Mouse (Mus musculus) E14TG2a.4 (cell line): ENCODE data around the gene 9430097D07Rik.
A peak's percentile ranks its signal among the peaks of the same experiment; 100 is the strongest.

ENCODE experiments used
- H3K27me3 ChIP-seq: 2 replicates; pipeline ENCODE4 v1.6.1; 2014; ENCODE audit warnings: low read length, control low read depth; ENCODE audit not compliant: insufficient read depth
- H3K36me3 ChIP-seq: 2 replicates; pipeline ENCODE4 v1.6.1; 2014; ENCODE audit warnings: low read length, control low read depth; ENCODE audit not compliant: insufficient read depth
- H3K4me1 ChIP-seq: replicated peaks from 2 replicates; pipeline ENCODE4 v1.6.1; 2014; ENCODE audit warnings: low read depth, low read length, control low read depth
- H3K4me3 ChIP-seq: replicated peaks from 2 replicates; pipeline ENCODE4 v1.5.1; 2014; ENCODE audit warnings: mild to moderate bottlenecking, low read length
- H3K9me3 ChIP-seq: 2 replicates; pipeline ENCODE4 v1.6.1; 2014; ENCODE audit warnings: low read length, control low read depth
- CTCF ChIP-seq: conservative IDR thresholded peaks from 2 replicates; pipeline ENCODE4 v1.5.1; 2014; ENCODE audit warnings: low read length
- NANOG ChIP-seq: IDR thresholded peaks from 2 replicates; pipeline ENCODE4 v1.6.1; 2014; ENCODE audit warnings: borderline replicate concordance, low read length, mixed read lengths
- POU5F1 ChIP-seq: IDR thresholded peaks from 2 replicates; pipeline ENCODE4 v1.6.1; 2014; ENCODE audit warnings: low read length, borderline replicate concordance

The 9430097D07Rik gene

DNA sequence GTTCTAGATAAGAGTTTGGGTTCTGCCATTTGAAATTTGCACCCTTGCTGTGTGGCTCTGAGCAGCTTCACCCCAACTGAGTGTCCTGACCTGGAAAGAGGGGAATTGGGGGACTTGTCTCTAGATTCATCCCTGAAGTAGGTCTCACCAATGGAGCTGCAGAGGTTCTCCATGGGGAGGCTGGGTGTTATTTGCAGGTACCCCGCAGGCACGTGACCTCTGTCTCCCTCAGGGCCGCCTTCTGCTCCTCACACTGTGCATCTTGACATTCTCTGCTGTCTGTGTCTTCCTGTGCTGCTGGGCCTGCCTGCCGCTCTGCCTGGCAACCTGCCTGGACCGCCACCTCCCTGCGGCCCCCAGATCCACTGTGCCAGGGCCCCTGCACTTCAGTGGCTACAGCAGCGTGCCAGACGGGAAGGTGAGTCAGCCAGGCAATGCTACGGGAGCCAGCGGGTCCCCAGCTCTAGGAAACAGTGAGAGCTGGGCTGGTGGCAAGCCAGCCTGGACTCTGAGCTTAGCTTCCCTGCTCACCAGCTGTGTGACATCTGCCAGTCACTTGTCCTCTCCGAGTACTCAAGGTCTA, 13.8 kb upstream of the 9430097D07Rik start:
- Histone ChIP-seq H3K4me3 (peak overlapping the region; percentile 72), H3K4me1 (peaks cover 53% of the 10 kb centered on the region), H3K36me3 (peaks cover 13% of the 10 kb centered on the region; the same call in 1 of the 2 replicates), H3K27me3 (peaks cover 12% of the 10 kb centered on the region), H3K9me3 (no peaks in the 10 kb centered on the region)
- no peak for TF ChIP-seq NANOG
- no peak for TF ChIP-seq POU5F1
- TF ChIP-seq CTCF: no peak

DNA sequence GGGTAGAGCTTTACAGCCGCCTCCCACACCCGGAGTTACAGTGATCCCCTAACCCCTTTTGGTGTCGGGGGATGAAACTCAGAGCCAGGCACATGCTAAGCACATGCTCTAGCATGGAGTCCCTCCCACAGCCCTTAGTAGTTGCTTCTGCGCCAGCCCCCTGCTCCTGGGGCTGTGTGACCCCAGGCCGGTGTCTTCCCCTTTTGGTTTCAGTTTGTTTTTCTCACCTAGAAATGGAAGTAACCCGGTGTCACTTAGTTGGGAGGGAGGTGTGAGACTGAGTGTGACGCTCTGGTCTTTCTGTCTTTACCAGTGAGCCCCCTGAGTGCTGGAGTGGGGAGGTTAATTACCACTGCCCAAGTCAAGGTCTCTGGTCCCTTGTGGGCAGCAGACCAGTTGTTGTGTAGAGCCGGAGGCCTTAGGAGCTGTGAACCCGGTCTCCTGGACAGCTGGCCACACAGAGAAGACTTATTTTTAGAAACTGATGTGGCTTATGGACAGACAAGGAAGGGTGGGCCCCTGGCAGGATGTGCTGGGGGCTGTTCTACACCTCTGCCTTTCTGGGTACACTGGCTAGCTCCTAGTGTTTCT, 12.3 kb upstream of the 9430097D07Rik start:
- Histone ChIP-seq H3K4me1 (peaks cover 46% of the 10 kb centered on the region), H3K9me3 (no peaks in the 10 kb centered on the region), H3K36me3 (peaks cover 13% of the 10 kb centered on the region; the same call in 1 of the 2 replicates), H3K27me3 (peaks cover 17% of the 10 kb centered on the region), H3K4me3 (peak overlapping the region; percentile 81)
- TF ChIP-seq CTCF: no peak
- no peak for TF ChIP-seq POU5F1
- no peak for TF ChIP-seq NANOG

DNA sequence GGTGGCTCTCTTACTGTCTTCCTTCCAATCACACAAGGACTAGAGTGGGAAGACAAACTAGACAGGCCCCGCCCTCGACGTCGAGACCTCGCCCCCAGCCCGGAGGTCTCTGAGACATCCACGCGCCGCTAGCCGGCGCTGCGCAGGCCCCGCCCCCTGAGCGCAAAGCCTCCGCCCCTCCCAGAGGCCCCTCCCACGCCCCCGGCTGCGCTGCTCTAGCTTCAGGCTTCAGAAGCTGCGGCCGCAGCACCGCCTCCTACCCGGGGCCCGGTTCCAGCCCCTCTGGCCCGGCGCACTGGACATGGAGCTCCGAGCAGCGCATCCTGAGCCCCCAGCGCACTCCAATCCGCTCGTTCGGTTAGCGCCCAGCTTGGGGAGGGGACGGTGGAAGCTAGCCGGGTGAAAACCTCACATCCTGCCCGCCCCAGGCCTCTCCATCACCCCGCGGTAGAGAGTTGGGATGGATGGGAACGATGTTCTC, 11.4 kb upstream of the 9430097D07Rik start, which contains the start of gene St6galnac4:
Gene St6galnac4 (plus strand): TSS at position 225 of the 481 bp plus-strand sequence.
- peak within 1 kb of the TSS; percentile 81 for H3K4me3 ChIP-seq
- TF ChIP-seq CTCF: no peak
- no peak for TF ChIP-seq NANOG
- TF ChIP-seq POU5F1: no peak

DNA sequence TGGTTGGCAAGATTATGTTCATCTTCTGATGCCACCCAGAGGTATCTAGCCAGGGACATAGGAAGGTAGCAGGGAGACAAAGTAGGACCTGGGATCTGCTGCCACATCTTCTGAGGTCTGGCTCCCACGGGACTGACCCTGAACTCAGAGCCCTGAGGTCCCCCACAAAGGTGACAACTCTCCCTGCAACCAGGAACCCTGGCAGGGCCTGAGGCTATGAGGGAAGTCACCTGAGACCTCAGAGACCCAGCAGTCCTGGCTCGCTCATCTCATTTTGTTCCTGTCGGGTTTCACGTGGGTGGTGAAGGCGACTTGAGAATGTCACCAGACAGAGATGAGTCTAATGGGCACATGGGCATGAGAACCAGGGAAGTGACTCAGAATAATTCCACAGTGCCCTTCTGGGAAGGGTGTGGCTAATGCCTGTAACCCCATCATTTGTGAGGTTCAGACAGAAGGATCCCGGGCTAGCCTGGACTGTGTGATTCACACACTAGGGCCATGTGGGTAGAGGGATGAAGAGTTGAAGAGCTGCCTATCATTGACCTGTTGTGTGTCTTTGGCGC, 9.7 kb upstream of the 9430097D07Rik start:
- H3K36me3 ChIP-seq: peaks cover 9% of the 10 kb centered on the region; the same call in 1 of the 2 replicates
- H3K9me3 ChIP-seq: no peaks in the 10 kb centered on the region
- TF ChIP-seq CTCF (no peak), POU5F1 (no peak), NANOG (no peak)
- H3K4me3 ChIP-seq: no peak overlapping the region
- peaks cover 57% of the 10 kb centered on the region for H3K4me1 ChIP-seq
- peaks cover 22% of the 10 kb centered on the region for H3K27me3 ChIP-seq

More for the DNA sequence above, 11.4 kb upstream of the 9430097D07Rik start, which contains the start of gene St6galnac4:
- Histone ChIP-seq H3K27me3 (peaks cover 21% of the 10 kb centered on the region), H3K36me3 (peaks cover 13% of the 10 kb centered on the region; the same call in 1 of the 2 replicates), H3K4me1 (peaks cover 43% of the 10 kb centered on the region), H3K9me3 (no peaks in the 10 kb centered on the region)

DNA sequence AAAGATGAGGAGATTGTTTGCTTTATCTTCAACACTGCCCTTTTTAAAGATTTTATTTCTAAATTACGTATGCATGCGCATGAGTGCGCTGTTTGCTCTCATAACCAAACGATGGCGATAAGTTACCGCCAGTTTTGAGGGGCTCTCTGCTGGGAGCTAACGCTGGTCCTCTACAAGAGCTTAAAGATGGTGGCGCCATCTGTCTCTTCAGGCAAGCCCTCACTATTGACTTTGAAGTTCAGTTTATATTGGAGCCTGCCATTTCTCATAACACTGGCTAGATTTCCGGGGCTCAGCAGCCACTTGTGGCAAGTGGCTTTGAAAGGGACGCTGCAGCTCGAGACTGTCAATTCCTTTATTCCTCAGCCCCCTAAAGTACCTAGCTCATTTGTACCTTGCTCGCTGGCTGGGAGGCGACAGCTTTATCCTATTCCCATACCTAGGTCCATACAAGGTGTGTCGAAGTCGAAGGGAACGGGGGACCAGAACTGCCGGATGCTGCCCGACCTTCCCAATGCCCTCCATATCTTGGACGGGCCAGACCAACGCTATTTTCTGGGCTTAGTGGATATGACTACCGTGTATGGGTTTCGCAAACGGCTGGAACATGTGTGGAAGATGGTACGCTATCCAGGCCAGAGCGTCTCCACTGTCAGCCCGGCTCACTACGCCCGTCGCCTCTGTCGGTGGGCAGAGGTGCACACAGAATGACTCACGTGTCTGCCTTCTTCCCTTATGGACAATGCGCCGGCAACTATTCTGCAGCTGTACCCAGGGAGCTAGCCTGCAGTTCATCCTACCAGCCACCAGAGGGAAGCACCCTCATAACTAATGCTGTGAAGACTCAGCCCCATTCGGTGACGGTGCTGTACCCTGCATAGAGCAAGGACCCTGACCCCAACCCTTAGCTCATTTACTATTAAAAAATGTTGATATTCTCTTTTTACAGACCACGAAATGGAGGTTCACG, 7.6 kb upstream of the 9430097D07Rik start:
- Histone ChIP-seq H3K4me1 (peaks cover 58% of the 10 kb centered on the region), H3K36me3 (no peaks in the 10 kb centered on the region), H3K4me3 (peak overlapping the region; percentile 66), H3K27me3 (peaks cover 36% of the 10 kb centered on the region), H3K9me3 (no peaks in the 10 kb centered on the region)
- TF ChIP-seq CTCF: peak; percentile 99
- no peak for TF ChIP-seq POU5F1

DNA sequence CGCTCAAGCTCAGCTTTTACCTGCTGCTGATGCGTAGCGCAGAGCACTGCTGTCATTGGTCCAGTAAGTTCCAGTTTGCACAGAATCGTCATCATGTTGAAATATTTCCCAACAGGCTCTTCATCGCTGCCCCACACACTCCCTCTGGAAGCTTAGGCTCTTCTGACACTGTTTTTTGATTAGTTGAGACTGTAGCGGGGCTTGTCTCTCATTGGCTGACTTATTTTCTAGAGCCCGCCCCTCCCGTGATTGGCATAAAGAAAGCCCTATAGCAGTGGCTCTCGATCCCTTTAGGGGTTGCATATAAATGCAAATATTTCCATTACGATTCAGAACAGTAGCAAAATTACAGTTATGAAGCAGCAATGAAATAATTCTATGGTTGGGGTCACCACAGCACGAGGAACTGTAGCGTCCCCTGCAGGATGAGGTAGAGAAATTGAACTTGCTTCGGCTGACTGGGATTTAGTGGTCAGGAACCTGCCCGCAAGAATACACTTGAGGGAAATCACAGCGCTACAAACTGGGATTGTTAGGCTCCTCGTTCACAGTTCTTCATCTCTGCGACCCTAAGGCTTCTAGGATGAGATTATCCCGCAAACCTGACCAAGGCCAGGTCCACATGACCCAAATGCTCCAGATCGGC, 6.1 kb upstream of the 9430097D07Rik start:
- Histone ChIP-seq H3K36me3 (no peaks in the 10 kb centered on the region), H3K4me1 (peaks cover 46% of the 10 kb centered on the region), H3K27me3 (peaks cover 43% of the 10 kb centered on the region), H3K9me3 (no peaks in the 10 kb centered on the region), H3K4me3 (peak overlapping the region; percentile 24)
- TF ChIP-seq POU5F1: no peak
- TF ChIP-seq NANOG: no peak
- peak; percentile 23; the same call in 1 of the 2 replicates for TF ChIP-seq CTCF

DNA sequence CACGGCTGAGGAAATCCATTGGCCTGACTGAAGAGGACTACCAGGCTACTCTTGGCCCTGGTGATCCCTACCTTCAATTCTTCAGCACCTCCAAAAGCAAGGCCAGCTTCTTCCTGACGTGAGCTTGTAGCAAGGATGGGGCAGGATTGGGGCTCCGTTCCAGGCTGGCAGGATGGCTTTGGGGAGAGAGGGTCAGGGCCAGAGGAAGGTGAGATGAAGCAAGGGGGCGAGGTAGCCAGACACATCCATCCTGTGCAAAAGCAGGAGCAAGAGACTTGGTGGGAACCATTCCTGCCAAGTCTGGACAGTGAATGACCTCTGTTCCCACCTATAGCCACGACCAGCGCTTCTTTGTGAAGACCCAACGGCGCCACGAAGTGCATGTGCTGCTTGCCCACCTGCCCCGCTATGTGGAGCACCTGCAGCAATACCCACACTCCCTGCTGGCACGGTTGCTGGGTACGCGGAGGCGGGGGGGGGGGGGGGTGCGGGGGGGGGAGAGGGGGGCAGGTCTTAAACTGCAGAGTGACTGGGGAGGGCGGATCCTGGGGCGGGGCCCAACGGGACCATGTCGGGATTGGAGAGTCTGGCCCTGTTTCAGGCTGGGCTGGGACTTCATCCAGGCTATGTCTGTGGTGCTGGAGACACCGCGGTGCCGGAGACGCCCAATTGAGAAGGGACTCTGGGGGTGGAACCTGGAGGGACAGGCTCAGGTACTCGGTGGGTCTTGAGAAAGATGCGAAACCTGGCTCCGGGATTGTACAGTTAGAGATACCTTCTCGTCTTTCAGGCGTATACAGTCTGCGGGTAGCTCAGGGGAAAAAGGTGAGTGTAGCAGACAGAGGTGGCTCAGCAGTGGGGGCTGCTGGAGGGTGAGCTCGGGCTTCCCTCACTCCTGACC, 2.9 kb upstream of the 9430097D07Rik start:
- no peaks in the 10 kb centered on the region for H3K9me3 ChIP-seq
- peak overlapping the region; percentile 37; the same call in 1 of the 2 replicates for H3K4me3 ChIP-seq
- peaks cover 54% of the 10 kb centered on the region for H3K4me1 ChIP-seq
- H3K27me3 ChIP-seq: peaks cover 46% of the 10 kb centered on the region
- H3K36me3 ChIP-seq: peaks cover 8% of the 10 kb centered on the region
- no peak for TF ChIP-seq CTCF
- TF ChIP-seq NANOG: no peak
- no peak for TF ChIP-seq POU5F1
